Mouse (Mus musculus): ENCODE data around the gene Faah. TPM values are rescaled to one million over a fixed set of nuclear protein-coding genes. Genes with fewer than 3 reads are reported as not detected.

Gene Faah
- polyA plus RNA-seq, 1 experiment from 2014 or later: 4.5 TPM

Other genes starting within 250 kb of the Faah start
- 0.30 TPM in 1 of 2 replicates, not detected in the other for gene Tex38, start 236.9 kb downstream of the Faah start, polyA plus RNA-seq (2016; fragmentation: Nextera tagmentation; extraction: Ambion mirVana)
- 41.3 and 44.2 TPM in 2 replicates for gene Atpaf1, start 233.1 kb downstream of the Faah start, polyA plus RNA-seq (2016; fragmentation: Nextera tagmentation; extraction: Ambion mirVana)
- 4.6 and 6.3 TPM in 2 replicates for gene Mob3c, start 189.8 kb downstream of the Faah start, polyA plus RNA-seq (2016; fragmentation: Nextera tagmentation; extraction: Ambion mirVana)
- gene Mknk1, start 178.7 kb downstream of the Faah start, polyA plus RNA-seq (2016; fragmentation: Nextera tagmentation; extraction: Ambion mirVana): 28.0 and 30.1 TPM in 2 replicates
- not detected in 2 replicates for gene Kncn, start 133.5 kb downstream of the Faah start, polyA plus RNA-seq (2016; fragmentation: Nextera tagmentation; extraction: Ambion mirVana)
- 0.42 and 0.50 TPM in 2 replicates for gene 6430628N08Rik, start 127.3 kb downstream of the Faah start, polyA plus RNA-seq (2016; fragmentation: Nextera tagmentation; extraction: Ambion mirVana)
- gene Dmbx1, start 78.0 kb downstream of the Faah start, polyA plus RNA-seq (2016; fragmentation: Nextera tagmentation; extraction: Ambion mirVana): 18.2 and 18.3 TPM in 2 replicates
- 20.4 and 20.7 TPM in 2 replicates for gene Nsun4, start 36.0 kb upstream of the Faah start, polyA plus RNA-seq (2016; fragmentation: Nextera tagmentation; extraction: Ambion mirVana)
- 371 and 380 TPM in 2 replicates for gene Uqcrh, start 57.1 kb upstream of the Faah start, polyA plus RNA-seq (2016; fragmentation: Nextera tagmentation; extraction: Ambion mirVana)
- gene Lrrc41, start 57.3 kb upstream of the Faah start, polyA plus RNA-seq (2016; fragmentation: Nextera tagmentation; extraction: Ambion mirVana): 69.6 and 71.2 TPM in 2 replicates
- 44.8 and 46.5 TPM in 2 replicates for gene Rad54l, start 105.8 kb upstream of the Faah start, polyA plus RNA-seq (2016; fragmentation: Nextera tagmentation; extraction: Ambion mirVana)
- 60.9 and 67.9 TPM in 2 replicates for gene Pomgnt1, start 105.9 kb upstream of the Faah start, polyA plus RNA-seq (2016; fragmentation: Nextera tagmentation; extraction: Ambion mirVana)
- gene Lurap1, start 133.4 kb upstream of the Faah start, polyA plus RNA-seq (2016; fragmentation: Nextera tagmentation; extraction: Ambion mirVana): 1.8 and 1.9 TPM in 2 replicates
- 0.09 TPM in 1 of 2 replicates, not detected in the other for gene Tspan1, start 149.7 kb upstream of the Faah start, polyA plus RNA-seq (2016; fragmentation: Nextera tagmentation; extraction: Ambion mirVana)
- not detected in 2 replicates for gene 1700042G07Rik, start 155.4 kb upstream of the Faah start, polyA plus RNA-seq (2016; fragmentation: Nextera tagmentation; extraction: Ambion mirVana)
- gene Gm49337, start 155.5 kb upstream of the Faah start, polyA plus RNA-seq (2016; fragmentation: Nextera tagmentation; extraction: Ambion mirVana): 0.13 TPM in 1 of 2 replicates, not detected in the other
- gene Pik3r3, start 203.7 kb upstream of the Faah start, polyA plus RNA-seq (2016; fragmentation: Nextera tagmentation; extraction: Ambion mirVana): 117 and 127 TPM in 2 replicates